Mouse (Mus musculus) liver, adult (tissue): ENCODE measurements around the gene Cysrt1.

Source experiments
- GATA4 ChIP-seq: IDR thresholded peaks from 2 replicates; pipeline ENCODE4 v1.6.1; 2014; ENCODE audit warnings: mild to moderate bottlenecking, low read length; ENCODE audit not compliant: insufficient replicate concordance

Cysrt1 gene

DNA sequence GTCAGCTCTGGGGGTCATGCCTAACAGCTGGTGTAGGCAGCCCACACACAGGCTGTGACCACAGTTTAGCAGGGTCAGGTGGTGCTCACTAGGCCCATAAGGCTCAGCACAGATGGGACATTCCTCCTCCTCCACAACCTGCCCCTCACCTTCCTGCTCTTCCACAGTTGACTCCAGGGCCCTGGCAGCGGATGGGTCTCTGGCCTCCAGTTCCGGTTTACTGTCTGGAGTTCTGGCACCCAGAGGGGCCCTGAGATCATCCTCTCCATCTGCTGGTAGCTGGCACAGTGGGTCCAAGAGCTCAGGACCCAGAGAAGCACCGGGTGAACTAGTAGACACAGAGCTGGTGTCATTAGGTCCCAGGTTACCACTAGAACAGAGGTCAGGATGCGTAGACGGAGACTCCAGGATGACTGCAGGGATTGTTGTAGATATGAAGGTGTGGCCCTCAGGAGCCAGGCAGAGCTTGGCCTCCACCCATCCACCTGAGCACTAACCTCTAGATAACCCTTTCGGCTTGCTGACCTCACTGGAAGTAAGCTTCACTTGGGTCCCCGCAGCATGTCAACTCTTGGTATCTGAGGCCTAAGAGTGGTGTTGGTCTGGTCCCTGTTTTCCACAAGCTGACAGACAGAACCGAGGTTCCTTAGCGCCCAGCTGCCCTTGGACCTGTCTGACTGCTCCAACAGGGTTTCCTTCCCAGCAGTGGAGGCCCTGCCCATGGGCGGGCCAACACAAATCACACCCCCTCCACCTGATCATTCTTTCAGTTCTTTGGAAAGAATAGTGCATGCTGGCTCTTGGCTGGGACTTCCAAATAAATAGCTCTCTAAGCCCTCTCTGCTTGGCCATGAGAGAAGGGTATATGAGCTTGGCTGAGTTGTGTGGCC lies 4.2 kb upstream of the Cysrt1 start, which contains the start of gene AL732309.1:
Gene AL732309.1, minus strand, starts transcription at position 681 of the 890 bp plus-strand sequence.
- TF ChIP-seq GATA4, result no peak

DNA sequence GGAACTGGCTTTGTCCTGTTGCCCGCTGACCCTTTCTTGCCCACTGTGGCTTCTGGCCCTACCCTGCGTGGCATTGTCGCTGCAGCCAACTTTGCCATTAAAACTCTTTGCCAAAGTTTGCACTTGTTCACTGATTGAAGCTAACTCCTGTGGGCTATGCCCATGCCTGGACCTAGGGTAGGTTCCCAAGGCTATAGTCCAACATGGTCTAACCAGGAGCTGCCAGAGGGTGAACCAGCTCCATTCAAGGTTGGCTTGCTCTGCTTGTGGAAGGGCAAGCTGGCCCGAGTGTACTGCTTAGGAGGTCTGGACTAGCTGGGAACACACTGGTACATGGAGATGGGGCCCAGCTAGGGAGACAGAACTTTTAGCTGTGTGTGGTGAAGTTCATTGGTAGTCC lies 1.9 kb upstream of the Cysrt1 start:
- TF ChIP-seq GATA4, result no peak

DNA sequence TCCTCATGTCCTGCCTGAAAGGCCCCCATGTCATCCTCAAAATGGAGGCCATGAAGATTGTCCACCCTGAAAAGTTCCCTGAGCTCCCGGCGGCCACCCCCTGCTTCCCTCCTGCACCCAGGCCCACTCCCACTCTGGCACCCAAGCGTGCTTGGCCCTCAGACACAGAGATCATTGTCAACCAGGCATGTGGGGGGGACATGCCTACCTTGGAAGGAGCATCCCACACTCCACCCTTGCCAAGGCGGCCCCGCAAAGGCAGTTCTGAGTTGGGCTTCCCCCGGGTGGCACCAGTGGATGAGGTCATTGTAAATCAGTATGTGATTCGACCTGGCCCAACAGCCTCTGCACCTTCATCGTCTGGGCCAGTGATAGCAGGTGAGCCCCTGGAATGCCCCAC lies 1.1 kb upstream of the Cysrt1 start:
- no peak for TF ChIP-seq GATA4

DNA sequence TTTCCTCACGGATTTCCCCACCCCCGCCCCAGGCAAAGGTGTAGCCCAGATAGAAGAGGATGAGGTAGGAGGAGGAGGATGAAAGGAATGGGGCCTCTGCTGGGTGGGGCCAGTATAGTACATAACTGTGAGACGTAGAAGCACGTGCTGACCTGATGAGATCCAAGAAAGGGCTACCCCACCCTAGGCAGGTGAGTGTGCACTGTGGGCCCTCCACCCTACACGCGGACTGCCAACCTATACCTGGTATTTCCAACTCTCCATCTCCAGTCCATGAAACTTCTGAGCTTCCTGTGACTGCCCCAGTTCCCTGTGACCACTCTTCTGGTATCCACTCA lies 845 bp downstream of the Cysrt1 start:
- TF ChIP-seq GATA4, result no peak

DNA sequence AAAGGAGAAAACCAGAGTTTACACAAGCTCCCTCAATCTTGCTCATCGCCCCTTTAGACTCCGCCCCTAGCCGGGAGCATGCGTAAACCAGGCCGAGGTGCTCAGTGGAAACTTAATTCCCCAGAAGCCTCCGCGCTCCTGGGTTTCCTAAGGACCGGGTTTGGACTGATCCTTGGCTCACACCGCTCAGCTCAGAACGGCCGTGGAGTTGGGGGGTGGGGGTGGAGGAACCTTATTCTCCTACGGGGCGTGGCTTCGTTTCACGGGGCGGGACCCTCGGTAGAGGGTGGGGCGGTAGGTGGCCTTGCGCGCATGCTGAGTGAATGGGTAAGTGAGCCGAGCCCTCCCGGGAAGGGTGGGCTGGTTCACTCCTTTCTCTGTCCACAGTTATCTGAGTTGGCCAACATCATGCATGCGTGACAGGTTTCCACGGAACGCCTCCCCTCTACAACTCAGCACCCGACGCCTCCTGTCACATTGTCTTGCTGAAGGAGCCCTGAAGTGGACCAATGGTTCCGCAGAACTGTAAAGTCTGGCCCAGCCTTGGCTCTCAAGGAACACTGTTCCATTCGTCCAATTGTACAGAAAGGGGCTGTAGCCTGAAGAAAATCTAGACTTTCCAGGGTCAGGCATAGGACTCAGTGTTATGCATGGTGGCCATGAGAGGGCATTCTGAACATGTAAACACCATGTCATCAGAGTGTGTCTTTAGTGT lies 1.4 kb downstream of the Cysrt1 start:
- no peak for TF ChIP-seq GATA4

DNA sequence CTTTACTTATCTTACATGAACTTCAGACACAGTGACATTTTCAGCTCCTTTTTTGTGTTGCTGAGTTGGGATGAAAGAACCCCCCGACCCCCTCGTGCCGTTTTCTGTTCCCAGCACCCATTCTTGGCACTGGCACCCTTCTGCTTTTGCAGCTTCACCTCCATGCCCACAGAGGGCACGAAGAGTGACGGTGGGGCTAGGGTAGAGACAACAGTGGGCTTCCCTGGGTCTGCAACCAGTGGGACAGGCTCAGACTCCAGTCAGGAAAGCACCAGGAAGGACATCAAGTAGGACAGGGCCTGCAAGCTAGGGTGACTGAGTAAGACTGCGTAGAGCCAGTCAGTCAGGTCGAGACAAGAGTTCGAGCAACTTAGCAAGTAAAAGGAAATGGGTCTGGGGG lies 1.9 kb downstream of the Cysrt1 start:
- no peak for TF ChIP-seq GATA4

DNA sequence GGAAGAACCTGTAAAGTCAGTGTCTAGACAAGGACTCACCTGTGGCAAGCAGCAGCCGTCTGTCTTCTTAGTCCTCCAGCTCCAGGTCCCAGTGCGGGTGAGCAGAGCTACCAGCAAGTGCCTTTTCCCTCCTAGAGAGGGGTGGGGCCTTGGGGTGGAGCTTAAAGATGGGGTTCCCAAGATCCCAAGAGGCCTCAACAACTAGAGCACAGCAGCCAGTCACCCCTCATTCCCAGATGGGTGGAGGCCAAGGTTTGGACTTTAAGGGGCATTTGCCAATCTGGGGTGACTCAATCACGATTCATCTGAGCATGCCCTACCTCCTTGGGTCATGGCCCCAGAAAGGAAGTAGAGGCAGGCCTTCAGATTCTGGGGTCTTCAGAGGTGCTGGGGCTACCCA lies 2.5 kb downstream of the Cysrt1 start:
- TF ChIP-seq GATA4, result no peak

DNA sequence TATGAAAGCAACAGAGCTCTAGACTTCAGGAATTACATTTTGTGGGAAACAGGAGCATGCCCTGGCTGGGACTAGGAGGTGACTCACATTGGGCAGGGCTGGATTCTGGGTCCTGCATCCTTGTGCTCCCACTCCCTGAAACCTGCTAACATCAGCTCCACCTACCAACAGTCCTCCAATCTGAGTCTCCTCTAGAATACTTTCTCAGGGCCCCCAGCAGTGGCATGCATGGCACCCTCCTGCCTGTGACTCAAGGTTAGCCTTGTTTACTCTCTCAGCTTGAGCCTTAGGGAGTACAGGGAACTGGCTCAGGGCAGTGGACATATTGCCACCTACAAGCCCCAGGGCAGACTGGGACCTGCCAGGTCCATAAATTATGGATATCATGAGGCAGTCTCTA lies 4.1 kb downstream of the Cysrt1 start:
- TF ChIP-seq GATA4, result no peak

DNA sequence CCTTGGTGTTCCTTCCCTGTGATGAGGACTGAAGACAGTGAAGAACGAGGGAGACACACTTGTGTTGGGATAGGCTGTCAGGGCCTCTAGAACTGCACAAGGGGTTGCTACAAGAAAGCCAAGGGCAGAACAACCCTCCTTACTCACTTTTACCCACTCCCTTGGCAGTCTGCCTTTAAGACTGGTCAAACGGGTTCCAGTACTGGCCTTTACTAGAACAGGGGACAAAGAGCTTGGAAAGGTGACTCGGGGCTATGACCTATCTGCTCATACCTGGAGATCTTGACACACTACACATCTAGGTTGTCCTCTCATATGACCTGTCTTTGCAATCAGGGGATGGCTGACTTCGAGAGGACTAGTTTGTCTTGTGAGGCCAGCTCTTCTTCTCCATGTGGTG lies 4.7 kb downstream of the Cysrt1 start:
- no peak for TF ChIP-seq GATA4

DNA sequence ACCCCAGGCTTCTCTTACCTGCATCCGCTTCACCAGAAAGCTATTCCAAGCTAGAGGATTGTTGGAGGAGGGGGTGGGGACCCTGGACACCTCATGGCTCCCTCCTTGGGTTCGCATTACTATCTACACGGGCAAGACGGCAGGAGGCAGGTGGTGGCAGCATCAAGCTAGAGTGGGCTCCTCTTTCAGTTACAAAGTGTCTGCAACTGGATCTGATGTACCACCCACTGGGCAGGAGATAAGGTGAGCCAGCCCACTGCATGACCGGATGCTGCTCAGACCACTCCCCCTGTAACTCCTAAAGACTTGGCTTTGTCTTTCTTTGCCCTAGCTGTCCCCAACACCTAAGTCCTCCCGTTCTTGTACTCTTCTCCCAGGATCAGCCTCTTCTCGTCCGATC lies 5.6 kb downstream of the Cysrt1 start, which contains the start of gene Rnf224:
Gene Rnf224, minus strand, starts transcription at position 174 of the 400 bp plus-strand sequence.
- no peak for TF ChIP-seq GATA4

DNA sequence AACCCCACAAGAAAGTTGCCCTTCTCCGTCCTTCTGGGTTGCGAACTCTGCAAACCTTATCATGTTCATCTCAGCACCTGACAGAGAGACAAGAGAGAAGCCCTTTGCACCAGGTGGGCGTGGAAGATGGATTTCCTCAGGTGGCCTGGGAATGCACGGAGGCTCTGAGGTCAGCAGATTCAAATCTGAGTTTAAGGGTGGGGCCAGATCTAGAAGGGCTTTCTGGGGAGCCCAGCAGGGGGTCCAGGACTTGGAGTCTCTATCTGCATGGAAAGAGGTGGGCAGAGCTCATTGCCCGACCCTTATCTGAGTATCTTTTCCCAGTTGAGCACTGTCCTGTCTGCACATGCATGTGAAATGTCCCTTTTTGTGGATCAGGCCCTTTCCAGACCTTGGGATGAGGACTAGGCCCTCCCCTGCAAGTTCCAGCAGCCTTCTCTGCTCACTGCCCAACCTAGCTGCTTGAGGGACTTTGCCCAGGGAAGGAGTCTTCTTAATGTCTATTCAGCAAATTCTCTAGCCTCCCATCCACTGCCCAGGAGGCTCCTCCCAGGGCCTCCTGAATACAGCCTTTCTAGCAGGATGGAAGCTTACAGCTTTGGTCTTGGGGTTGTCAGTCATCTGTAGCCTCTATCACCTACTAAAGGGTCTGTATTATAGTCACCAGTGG lies 7.6 kb downstream of the Cysrt1 start:
- no peak for TF ChIP-seq GATA4

DNA sequence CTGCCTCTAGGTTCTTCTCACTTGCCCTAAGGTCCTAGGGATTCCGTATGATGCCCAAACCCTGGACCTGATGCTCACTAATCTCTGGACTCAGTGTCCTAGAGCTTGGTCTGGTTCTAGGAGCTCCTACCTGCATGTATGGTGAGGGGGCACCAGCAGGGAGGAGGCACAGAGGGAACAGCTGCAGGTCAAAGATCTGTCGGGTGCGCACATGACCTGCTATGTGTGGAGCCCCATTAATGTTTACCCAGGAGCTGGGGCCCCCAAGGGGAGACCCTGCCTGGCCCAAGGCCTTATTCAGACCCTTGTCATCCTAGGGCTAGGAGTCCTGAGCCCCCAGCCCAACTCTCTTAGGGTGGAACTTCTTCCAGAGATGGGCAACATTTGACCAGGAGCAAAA lies 8.2 kb downstream of the Cysrt1 start, which contains the start of gene Slc34a3:
Gene Slc34a3, minus strand, starts transcription at position 315 of the 400 bp plus-strand sequence.
- TF ChIP-seq GATA4, result no peak

DNA sequence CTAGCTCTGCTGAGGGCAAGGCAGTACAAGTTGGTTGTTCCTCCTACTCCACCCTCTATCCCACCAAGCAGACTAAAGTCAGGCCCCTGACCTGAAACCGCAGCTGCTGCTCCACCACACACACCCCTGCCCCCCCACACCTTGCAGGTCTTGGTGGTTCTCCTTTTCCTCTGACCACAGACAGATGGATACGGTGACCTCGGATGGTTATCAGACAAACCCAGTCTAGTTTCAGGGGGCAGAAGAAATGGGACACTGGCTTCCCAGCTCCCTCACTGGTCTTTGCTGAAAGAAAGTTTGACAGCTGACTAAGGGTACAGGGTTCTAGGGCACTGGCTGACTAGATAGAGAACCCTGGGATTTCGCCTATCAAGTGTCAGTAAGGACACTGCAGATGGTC lies 8.8 kb downstream of the Cysrt1 start:
- TF ChIP-seq GATA4, result no peak

DNA sequence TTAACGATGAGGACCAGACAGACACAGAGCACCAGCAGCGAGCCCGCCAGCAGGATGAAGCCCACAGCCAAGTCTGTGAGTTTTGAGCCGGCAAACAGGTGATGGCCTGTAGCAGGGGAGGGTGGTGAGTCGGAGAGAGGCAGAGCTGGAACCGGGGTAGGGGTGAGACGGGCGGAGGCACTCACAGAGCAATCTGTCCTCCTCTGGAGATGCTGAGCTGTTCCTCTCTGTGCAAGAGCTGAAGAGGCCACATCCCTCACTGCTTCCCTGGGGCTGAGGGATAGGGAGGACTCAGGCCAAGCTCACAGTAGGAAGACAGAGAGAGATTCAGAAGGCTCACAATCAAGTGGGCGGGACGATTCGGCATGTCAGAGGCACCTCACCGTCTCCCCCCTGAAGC lies 11.2 kb downstream of the Cysrt1 start:
- TF ChIP-seq GATA4, result no peak

DNA sequence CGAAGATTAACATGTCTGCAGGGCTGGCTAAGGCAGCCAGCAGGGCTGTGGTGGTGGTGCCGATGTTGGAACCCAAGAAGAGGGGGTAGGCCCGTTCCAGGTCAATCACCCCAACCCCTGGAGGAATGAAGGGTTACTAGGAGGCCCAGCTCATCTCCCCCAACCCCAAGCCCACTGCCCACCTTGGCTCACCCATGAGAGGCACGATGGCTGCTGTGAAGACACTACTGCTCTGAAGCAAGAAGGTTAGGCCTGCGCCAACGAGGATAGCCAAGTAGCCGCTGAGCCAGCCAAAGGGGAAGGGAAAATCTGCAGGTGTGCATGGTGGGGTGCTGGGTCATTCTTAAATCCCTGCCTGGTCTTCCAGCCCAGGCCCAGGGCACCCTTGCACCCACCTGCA lies 11.7 kb downstream of the Cysrt1 start:
- TF ChIP-seq GATA4, result no peak

DNA sequence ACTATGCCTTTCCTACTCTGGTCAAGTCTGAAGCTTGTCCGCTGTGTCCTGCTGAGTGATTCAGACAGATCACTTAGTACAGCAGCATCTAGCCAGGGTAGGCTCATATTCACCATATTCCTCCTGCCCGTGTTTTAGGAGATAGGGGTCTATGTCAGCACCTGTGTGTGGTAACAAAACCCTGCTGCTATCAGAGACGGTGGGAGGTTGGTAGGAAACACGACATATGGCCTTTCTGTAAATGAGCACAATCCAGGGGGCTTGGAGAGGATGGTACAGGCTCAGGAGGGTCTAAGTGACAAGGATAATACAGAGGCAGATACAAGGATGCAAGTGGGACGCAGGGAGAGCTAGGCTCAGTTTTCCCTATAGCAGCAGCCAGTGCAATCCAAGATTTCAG lies 12.7 kb downstream of the Cysrt1 start:
- TF ChIP-seq GATA4, result no peak

DNA sequence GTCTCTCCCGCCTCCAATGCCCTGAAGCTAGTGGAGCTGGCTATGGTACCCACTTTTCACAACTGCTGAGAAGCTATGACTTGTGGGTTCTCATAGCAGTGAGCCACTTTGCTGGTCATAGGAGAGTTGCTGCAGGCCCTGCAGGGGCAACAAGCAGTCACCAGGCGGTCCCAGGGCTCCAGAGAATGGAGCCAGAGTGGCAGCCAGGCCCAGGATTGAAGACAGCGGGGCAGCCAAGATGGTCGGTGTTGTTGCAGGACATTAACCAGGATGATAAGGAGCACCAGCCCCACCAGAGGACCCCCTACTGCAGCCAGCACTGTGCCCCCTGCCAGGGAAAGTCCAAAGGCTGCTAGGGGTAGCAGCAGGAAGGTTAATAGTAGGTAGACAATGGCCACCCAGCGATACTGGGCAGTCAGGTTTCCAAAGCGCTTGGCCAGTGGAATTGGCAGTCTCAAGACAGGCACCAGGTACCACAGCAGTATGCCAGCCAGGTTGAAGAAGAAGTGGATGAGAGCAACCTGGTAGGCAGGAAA lies 13.2 kb downstream of the Cysrt1 start:
- TF ChIP-seq GATA4, result no peak
